Mouse (Mus musculus) 3134 (cell line): ENCODE data around the gene Srsf6.

ENCODE experiments used
- DNase-seq: peaks from one replicate; pipeline ENCODE4 v3.0.0-alpha.2; 2011; ENCODE audit warnings: low spot score; ENCODE audit not compliant: insufficient read length; ENCODE audit errors: extremely low read depth

Srsf6 gene

GRCm38 (mm10) chr2:162976001-162976400, 44.7 kb downstream of the Srsf6 start:
- DNase-seq, result peak; percentile 52

- no peak for DNase-seq
Observed at GRCm38 (mm10) chr2:162984381-162984780, 53.1 kb downstream of the Srsf6 start.

- peak; percentile 66 for DNase-seq
Observed at GRCm38 (mm10) chr2:162985923-162986322, 54.6 kb downstream of the Srsf6 start.
